Mouse (Mus musculus) erythroblast, embryonic 14.5 days (primary cell): ENCODE results near the gene Terf2ip. TPM values are rescaled to one million over a fixed set of nuclear protein-coding genes. Genes with fewer than 3 reads are reported as not detected.

Source experiments
- H3K27me3 ChIP-seq: 2 replicates; pipeline ENCODE4 v1.6.1; 2012; ENCODE audit warnings: inconsistent platforms; ENCODE audit not compliant: control insufficient read depth
- H3K36me3 ChIP-seq: 2 replicates; pipeline ENCODE4 v1.6.1; 2012; ENCODE audit warnings: mild to moderate bottlenecking, inconsistent platforms; ENCODE audit not compliant: control insufficient read depth
- H3K4me1 ChIP-seq: 2 replicates; pipeline ENCODE4 v1.6.1; 2012; ENCODE audit warnings: inconsistent platforms; ENCODE audit not compliant: control insufficient read depth
- H3K4me3 ChIP-seq: replicated peaks from 2 replicates; pipeline ENCODE3; 2012; ENCODE audit warnings: moderate library complexity, mild to moderate bottlenecking, inconsistent platforms
- H3K9me3 ChIP-seq: 2 replicates; pipeline ENCODE4 v1.6.1; 2012; ENCODE audit warnings: low read length, inconsistent platforms, mixed read lengths; ENCODE audit not compliant: control insufficient read depth
- GATA1 ChIP-seq: IDR thresholded peaks from 2 replicates; pipeline ENCODE4 v1.6.1; 2012; ENCODE audit warnings: low read length, inconsistent platforms, mixed read lengths
- TAL1 ChIP-seq: IDR thresholded peaks from 3 replicates; pipeline ENCODE4 v1.6.1; 2012; ENCODE audit warnings: low read length, inconsistent platforms, mixed read lengths
- polyA plus RNA-seq: library from polyadenylated mRNA; stranded (reverse); fragments of >175 nt; gene quantifications from 2 replicates; pipeline ENCODE4 v1.2.3, GENCODE M21; 2012

Terf2ip gene
- polyA plus RNA-seq, 1 experiment = 0.49 TPM

DNA sequence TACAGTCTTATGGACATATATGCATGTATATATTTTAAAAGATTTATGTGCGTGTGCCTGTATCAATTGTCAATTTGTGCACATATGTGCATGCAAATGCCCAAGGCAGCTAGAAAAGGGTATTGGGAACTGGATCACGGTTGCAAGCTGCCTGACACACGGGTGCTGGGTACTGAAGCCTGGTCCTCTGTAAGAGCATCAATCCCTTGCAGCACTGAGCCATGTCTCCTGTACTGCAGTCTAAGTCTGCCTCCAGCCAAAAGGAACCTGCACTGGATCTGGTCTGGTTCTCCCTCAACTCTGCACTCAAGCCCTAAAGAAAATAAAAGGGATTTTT, 18.5 kb upstream of the Terf2ip start:
- TF ChIP-seq GATA1 = no peak
- no peak for TF ChIP-seq TAL1
- Histone ChIP-seq H3K36me3 (peaks cover 67% of the 10 kb centered on the region), H3K9me3 (no peaks in the 10 kb centered on the region), H3K4me1 (peaks cover 24% of the 10 kb centered on the region), H3K4me3 (peak overlapping the region; percentile 23), H3K27me3 (no peaks in the 10 kb centered on the region)

DNA sequence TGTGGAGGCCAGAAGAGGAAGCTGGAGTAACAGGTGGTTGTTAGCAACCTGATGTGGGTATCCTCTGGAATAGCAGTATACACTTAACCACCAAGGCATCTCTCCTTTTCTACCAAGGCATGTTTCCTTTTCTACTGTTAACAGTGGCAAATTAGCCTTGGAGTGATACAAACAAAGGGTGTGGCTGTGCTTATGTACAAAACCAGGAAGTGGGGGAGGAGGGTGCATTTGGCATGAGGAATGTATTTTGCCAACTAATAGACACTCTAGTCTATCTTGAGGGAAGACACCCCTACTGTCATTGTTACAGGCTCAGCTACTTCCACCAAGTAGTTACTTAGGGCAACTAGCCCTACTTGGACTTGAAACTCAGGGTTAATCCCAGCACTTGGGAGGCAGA, 6.4 kb upstream of the Terf2ip start:
- H3K4me1 ChIP-seq = peaks cover 20% of the 10 kb centered on the region
- peaks cover 74% of the 10 kb centered on the region for H3K36me3 ChIP-seq
- no peaks in the 10 kb centered on the region for H3K27me3 ChIP-seq
- H3K4me3 ChIP-seq = no peak overlapping the region
- H3K9me3 ChIP-seq = no peaks in the 10 kb centered on the region; the same call in 1 of the 2 replicates
- TF ChIP-seq GATA1 (no peak), TAL1 (no peak)

DNA sequence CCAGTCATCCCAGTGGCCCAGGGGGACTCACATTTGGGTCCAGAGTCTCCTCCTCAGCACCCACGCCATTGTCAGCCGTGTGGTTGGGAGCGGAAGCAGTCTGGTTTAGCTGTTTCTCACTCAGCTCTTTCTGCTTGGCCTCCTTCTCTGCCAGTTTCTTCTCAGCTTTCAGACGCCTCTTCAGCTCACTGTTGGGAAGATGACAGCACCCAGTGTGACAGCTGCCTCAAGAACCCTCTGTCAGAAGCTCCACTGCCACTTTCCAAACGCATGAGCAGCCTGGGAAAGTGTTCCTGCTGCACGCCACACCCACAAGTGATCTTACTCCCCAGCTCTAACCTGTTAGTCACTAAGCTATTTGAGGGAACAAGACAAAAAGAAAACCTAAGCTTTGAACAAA, 5.6 kb upstream of the Terf2ip start:
- Histone ChIP-seq H3K9me3 (no peaks in the 10 kb centered on the region; the same call in 1 of the 2 replicates), H3K4me3 (no peak overlapping the region), H3K36me3 (peaks cover 66% of the 10 kb centered on the region), H3K27me3 (no peaks in the 10 kb centered on the region), H3K4me1 (peaks cover 28% of the 10 kb centered on the region)
- TF ChIP-seq TAL1 (no peak), GATA1 (no peak)

DNA sequence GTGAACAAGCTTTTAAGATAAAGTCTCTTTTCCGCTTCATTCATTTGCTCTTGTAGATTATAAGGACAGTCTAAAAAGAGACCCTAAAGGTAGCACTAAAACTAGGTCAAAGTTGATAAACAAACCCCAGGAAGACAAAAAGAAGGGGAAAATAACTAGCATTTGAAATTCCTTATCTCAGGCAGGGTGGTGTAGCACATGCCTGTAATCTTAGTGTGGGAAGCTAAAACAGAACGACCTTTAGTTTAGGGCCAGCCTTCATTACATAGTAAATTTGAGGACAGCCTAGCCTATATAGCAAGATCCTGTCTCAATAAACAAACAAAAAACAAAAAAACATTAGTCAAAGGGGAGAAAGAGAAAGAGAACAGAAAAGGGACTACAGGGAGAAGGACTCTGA, 3.5 kb upstream of the Terf2ip start:
- Histone ChIP-seq H3K36me3 (peaks cover 45% of the 10 kb centered on the region), H3K27me3 (no peaks in the 10 kb centered on the region), H3K4me1 (peaks cover 43% of the 10 kb centered on the region), H3K9me3 (no peaks in the 10 kb centered on the region; the same call in 1 of the 2 replicates), H3K4me3 (no peak overlapping the region)
- TF ChIP-seq GATA1 (no peak), TAL1 (no peak)

DNA sequence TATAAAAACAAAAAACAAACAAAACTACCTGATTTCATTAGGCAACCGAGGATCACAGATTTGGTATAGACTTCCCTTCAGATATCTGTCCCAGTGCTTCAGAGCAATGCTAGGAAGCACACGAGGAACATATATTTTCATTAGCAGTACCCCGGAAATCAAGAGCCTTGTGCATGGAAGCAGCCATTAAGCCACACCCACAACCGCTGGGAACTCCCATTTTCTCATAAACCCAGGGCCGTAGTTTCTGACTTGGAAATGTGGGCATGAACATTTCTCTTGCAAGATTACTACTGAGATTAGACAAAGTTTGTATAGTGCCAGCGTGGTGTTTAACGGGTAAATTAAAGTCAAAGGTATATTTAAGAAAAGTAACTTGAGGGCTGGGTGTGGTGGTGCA, 1.6 kb upstream of the Terf2ip start:
- Histone ChIP-seq H3K4me3 (peak overlapping the region; percentile 26), H3K36me3 (peaks cover 28% of the 10 kb centered on the region), H3K27me3 (no peaks in the 10 kb centered on the region), H3K4me1 (peaks cover 48% of the 10 kb centered on the region), H3K9me3 (no peaks in the 10 kb centered on the region; the same call in 1 of the 2 replicates)
- TF ChIP-seq GATA1 (no peak), TAL1 (no peak)

DNA sequence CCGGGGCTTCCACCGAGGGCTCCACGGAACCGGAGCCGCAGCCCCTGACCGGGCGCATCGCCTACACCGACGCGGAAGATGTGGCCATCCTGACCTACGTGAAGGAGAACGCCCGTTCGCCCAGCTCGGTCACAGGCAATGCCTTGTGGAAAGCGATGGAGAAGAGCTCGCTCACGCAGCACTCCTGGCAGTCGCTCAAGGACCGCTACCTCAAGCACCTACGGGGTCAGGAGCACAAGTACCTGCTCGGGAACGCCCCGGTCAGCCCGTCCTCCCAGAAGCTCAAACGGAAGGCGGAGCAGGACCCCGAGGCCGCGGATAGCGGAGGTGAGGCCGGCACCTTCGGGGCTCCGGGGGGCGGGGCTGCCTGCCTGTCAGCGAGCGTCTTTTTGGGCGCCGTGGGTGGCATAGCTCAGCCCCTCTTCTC, 631 bp downstream of the Terf2ip start:
- TF ChIP-seq TAL1 (no peak), GATA1 (no peak)
- Histone ChIP-seq H3K36me3 (peaks cover 24% of the 10 kb centered on the region), H3K9me3 (no peaks in the 10 kb centered on the region), H3K27me3 (no peaks in the 10 kb centered on the region), H3K4me1 (peaks cover 48% of the 10 kb centered on the region), H3K4me3 (peak overlapping the region; percentile 74)

DNA sequence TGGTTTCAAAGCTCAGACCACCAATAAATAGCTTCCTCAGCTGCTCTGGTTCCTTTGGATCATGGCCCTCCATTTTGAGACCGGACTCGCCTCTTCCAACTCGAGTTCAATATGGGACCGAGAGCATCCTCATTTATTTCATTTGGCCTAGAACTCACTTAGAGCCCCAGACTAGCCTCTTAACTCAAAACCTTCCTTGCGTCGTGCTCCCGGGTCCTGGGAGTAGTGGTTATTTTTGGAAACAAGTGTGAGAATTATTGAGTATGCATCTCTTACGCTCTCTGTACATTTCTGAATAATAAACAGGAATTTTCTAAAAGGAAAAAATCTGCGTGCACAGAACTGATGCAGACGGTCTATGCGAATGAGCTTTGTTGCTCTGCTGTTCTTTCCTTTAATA, 3.7 kb downstream of the Terf2ip start, which contains the start of gene Gm6793:
Gene Gm6793 (minus strand): TSS at position 101 of the 400 bp plus-strand sequence.
- Histone ChIP-seq H3K36me3 (peaks cover 42% of the 10 kb centered on the region), H3K27me3 (no peaks in the 10 kb centered on the region), H3K4me1 (peaks cover 29% of the 10 kb centered on the region), H3K9me3 (no peaks in the 10 kb centered on the region), H3K4me3 (no peak within 1 kb of the TSS)
- TF ChIP-seq TAL1 = no peak

DNA sequence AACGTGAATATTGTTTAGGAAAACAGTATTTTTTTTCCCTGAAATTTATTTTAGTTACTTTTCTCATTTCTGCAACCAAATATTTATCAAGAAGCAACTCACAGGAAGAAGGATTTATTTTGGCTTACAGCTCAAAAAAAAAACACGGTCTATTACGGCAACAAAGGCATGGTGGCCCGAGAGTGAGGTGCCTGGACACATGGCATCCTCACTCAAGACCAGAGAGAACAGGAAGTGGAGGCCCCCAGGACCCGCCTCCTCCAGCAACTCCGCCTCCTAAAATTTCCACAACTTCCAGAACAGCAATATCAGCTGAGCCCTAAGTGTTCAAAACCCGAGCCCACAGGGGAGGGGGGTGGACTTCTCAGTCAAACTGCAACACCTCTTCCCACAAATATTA, 18.3 kb downstream of the Terf2ip start:
- Histone ChIP-seq H3K4me1 (no peaks in the 10 kb centered on the region), H3K36me3 (no peaks in the 10 kb centered on the region), H3K4me3 (no peak overlapping the region), H3K27me3 (no peaks in the 10 kb centered on the region), H3K9me3 (no peaks in the 10 kb centered on the region)
- no peak for TF ChIP-seq TAL1
- TF ChIP-seq GATA1 = no peak

DNA sequence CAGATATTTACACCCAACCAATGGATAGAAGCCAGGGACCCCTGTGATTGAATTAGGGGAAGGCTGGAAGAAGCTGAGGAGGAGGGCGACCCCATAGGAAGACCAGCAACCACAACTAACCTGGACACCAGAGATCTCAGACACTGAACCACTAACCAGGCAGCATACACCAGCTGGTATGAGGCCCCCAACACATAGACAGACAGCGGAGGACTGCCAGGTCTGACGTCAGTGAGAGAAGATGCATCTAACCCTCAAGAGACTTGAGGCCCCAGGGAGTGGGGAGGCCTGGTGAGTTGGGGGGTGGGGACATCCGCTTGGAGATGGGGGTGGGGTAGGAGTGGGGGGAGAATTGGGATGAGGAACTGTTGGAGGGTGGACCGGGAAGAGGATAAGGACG, 19.5 kb downstream of the Terf2ip start:
- Histone ChIP-seq H3K27me3 (no peaks in the 10 kb centered on the region), H3K4me1 (no peaks in the 10 kb centered on the region), H3K9me3 (no peaks in the 10 kb centered on the region), H3K36me3 (no peaks in the 10 kb centered on the region), H3K4me3 (no peak overlapping the region)
- TF ChIP-seq GATA1 (no peak), TAL1 (no peak)

DNA sequence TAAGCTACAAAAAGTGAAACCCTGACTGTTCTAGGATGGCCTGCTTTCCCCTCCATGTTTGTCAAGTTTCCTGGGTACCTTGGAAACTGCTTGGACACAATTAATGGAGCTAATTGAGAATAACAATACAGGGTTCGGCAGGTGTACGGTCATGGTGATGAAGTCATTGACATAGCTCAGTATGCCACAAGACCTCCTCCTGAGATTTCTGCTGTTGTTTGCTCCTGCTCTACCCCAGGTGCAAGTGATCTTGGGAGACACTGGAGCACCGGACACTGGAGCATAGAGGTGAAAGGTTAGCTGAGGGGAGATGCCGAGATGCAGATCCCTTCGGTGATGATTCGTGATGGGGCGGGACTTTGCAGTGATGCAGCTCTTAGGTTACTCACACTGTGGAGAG, 21.9 kb downstream of the Terf2ip start:
- Histone ChIP-seq H3K36me3 (no peaks in the 10 kb centered on the region), H3K9me3 (no peaks in the 10 kb centered on the region), H3K27me3 (no peaks in the 10 kb centered on the region), H3K4me3 (no peak overlapping the region), H3K4me1 (no peaks in the 10 kb centered on the region)
- TF ChIP-seq TAL1 (no peak), GATA1 (no peak)
